Mouse (Mus musculus) brown adipose tissue, adult 24 weeks (tissue): Measurements from ENCODE around the gene Milr1. TPM values are rescaled to one million over a fixed set of nuclear protein-coding genes. Genes with fewer than 3 reads are reported as not detected.
"Not testable (repeated sequence)": the region's sequence is repeated elsewhere in the genome, so short reads cannot be mapped to it uniquely, and the experiment has no call there.

Source experiments
- H3K27ac ChIP-seq: fragments of 200-500 bp; replicated peaks from 2 replicates; pipeline ENCODE4 v1.5.1; 2012; ENCODE audit warnings: low read depth, mild to moderate bottlenecking, low read length
- H3K4me1 ChIP-seq: fragments of 200-500 bp; 2 replicates; pipeline ENCODE4 v1.6.1; 2012; ENCODE audit warnings: low read length, mixed read lengths; ENCODE audit not compliant: control insufficient read depth, insufficient read depth, insufficient read length
- H3K4me3 ChIP-seq: fragments of 200-500 bp; 2 replicates; pipeline ENCODE4 v1.5.1; 2012; ENCODE audit warnings: low read depth, mild to moderate bottlenecking, low read length, moderate library complexity; ENCODE audit not compliant: insufficient read depth
- polyA plus RNA-seq: library from polyadenylated mRNA; stranded (reverse); fragments of >200 nt; gene quantifications from 2 replicates; pipeline ENCODE4 v1.2.4, GENCODE M21; 2012; ENCODE audit not compliant: missing spikeins, insufficient read depth, insufficient read length

Gene Milr1
- polyA plus RNA-seq, 1 experiment: 0.95 TPM

DNA sequence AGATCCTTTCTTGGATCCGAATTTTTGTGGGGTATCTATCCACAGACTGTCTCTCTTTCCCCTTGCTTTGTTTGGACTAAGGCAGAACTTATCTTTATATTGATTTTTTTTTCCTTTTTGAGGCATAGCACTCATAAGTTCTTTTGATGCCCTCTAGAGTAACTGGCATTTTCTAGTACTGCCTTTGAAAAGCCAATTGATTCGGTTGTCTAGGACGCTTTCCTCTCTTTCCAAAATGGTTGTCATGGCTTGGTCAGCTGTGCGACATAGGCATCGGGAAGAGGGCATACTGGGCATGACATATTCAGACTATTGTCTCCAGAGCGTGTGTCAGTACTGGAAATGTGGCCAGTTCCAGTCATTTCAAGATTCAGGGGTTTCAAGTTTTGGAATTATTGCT lies 38.6 kb downstream of the Milr1 start:
- Histone ChIP-seq H3K4me1 (no peaks in the 10 kb centered on the region), H3K4me3 (peak overlapping the region; percentile 80), H3K27ac (peak overlapping the region; percentile 75)

DNA sequence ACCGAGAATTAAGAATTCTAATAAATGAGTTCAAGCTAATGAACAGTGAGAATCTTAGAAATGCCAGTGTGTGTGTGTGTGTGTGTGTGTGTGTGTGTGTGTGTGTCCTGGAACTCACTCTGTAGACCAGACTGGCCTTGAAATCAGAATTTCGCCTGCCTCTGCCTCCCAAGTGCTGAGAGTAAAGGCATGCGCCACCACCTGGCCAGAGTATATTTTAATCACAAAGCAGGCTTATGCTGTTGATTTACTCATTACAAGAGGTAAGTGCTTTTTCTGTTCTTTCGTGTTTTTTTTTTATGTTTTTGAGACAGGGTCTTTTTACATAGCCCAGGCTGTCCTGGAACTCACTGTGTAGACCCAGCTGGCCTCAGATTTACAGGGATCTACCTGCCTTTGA lies 42.8 kb downstream of the Milr1 start:
- H3K27ac ChIP-seq: no peak overlapping the region
- no peaks in the 10 kb centered on the region for H3K4me1 ChIP-seq
- no peak overlapping the region for H3K4me3 ChIP-seq

DNA sequence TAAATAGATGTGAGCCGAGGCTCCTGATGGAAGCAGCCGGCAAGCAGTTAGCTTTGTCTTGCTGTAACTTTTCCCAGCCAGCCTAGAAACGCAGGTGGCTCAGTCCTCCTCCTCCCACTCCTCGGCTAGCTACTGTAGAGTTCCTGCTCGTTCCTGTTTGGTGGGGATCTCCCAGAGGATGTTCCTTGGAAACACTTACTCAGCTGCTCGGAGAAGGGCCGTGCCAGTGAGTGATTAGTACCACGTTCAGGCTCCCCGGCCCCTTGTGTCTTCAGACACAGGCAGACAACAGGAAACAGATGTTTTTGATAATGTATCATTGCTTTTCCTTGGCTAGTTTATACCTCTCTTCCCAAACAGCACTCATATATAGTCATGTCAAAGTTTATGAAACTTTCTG lies 44.7 kb downstream of the Milr1 start:
- Histone ChIP-seq H3K4me1 (no peaks in the 10 kb centered on the region), H3K4me3 (no peak overlapping the region), H3K27ac (peak overlapping the region; percentile 30)

DNA sequence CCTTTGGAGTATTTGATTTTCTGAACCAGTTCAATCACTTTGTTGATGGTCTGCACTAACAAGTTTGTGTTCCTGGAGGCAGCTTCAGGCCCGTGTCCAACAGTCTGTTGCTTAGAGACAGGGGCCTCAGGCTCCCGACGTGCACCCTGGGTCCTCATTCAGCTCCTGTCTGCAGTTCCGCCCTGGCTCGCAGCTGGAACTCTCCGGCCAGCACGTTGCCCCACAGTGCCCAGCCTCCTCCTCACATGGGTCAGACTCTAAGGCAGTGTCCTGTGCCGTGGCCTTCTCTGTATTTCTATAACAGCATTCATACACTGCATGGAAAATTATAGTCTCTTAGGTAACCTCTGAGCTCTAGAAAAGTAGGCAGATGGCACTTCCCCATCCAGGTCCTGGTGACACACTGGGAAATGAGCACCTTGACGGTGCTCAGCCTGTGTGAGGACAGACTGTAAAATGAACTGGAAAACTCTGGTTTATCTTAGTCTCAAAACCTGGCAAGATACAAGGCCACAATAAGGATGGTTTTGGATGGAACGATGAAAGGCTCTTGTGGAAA lies 51.1 kb downstream of the Milr1 start:
- peaks cover 2% of the 10 kb centered on the region; the same call in 1 of the 2 replicates for H3K4me1 ChIP-seq
- H3K27ac ChIP-seq: no peak overlapping the region
- H3K4me3 ChIP-seq: no peak overlapping the region

DNA sequence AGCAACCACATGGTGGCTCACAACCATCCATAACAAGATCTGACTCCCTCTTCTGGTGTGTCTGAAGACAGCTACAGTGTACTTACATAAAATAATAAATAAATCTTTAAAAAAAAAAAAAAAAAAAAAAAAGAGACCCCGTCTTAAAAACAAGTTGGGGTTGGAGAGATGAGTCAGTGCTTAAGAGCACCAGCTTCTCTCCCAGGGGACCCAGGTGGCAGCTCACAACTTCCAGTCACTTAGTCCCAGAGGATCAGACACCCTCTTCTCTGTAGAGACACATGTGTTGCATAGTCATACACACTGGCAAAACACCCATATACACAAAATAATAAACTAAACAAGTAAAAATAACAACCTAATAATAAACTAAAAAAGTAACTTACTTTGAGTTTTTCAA lies 56.4 kb downstream of the Milr1 start:
- H3K4me1 ChIP-seq, H3K4me3 ChIP-seq: not testable (repeated sequence)

DNA sequence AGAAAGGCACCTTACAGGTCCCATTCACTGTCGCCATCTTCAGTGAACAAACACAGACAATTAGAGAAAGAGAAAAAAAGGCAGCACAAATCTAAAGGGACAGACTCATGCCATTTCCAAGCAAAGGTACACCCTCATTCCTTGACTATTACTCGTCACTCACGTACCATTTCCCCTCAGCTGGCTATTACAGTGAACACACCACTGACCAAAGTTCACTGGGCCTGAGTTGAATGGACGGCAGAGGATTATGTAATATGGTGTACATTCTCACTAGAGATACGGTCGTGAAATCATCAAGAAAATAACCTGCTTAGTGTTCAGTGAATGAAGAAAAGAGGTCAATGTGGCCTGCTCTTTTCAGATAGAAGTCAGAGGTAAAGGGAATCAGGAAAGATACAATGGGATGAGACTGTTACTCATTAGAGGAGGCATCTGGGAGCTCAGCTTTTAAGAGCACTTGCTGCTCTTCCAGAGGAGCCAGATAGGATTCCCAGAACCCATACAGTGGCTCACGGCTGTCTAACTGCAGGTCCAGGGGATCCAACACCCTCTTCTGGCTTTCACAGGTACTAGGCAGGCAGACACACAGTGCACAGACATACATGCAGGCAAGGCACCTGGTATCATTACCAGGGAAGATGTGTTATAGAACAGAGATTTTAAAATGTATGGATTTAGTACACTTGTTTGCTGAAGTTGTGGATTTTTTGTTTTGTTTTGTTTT lies 61.5 kb downstream of the Milr1 start:
- H3K4me1 ChIP-seq: no peaks in the 10 kb centered on the region
- H3K27ac ChIP-seq: no peak overlapping the region
- H3K4me3 ChIP-seq: no peak overlapping the region

More for the DNA sequence above, 56.4 kb downstream of the Milr1 start:
- not testable (repeated sequence) for H3K27ac ChIP-seq

DNA sequence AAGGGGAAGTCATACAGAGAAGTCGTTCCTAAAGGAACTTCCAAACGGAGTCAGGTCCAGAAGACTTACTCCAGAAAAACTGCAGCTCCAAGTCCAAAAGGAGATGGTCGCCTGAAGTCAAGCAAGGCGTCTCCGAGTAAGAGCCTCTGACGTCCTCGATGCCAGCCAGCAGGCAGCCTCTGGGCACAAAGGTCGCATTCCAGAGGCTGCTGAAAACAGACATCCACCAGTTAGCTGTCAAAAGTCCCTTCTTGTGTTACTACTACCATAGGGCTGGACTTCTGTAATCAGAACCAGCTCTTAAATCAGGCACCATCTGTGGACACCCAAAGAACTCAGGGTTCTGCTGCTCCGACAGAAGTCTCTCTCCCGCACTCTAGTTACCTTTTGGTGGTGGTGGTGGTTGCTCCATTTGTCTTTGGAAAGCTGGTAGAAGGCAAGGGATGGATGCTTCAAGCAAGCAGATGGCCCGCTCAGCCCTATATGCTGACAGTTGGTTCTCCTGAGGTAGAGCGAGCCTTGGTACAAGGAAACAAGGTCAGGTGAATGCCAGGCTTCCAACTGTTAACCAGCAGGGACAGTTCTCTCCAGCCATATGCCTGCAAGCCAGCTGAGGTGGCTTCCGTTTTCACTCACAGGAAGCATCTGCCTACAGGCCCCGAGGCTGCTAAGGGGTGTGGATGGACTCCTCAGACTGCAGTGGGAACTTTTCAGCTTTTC lies 63.7 kb downstream of the Milr1 start:
- peaks cover 2% of the 10 kb centered on the region; the same call in 1 of the 2 replicates for H3K4me1 ChIP-seq
- no peak overlapping the region for H3K27ac ChIP-seq
- no peak overlapping the region for H3K4me3 ChIP-seq

DNA sequence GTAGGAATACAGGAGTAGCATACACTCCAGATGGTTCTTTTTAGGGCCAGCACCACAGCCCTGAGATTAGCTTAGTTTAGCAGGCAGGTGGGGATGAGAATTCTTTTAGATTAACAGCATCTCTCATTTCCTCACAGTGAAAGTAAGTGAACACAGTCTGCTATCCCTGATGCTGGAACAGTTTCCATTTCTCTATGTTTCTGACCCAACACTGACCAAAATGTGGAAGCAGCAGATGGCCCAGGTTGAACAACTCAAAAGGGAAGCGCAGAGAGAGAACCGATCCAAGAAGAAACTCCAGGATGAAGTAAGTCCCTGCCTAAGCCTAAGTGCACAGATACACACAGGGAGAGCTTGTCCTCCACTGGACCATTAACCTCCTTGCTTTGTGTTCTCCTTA lies 64.3 kb downstream of the Milr1 start:
- Histone ChIP-seq H3K4me1 (peaks cover 2% of the 10 kb centered on the region; the same call in 1 of the 2 replicates), H3K27ac (no peak overlapping the region), H3K4me3 (no peak overlapping the region)

DNA sequence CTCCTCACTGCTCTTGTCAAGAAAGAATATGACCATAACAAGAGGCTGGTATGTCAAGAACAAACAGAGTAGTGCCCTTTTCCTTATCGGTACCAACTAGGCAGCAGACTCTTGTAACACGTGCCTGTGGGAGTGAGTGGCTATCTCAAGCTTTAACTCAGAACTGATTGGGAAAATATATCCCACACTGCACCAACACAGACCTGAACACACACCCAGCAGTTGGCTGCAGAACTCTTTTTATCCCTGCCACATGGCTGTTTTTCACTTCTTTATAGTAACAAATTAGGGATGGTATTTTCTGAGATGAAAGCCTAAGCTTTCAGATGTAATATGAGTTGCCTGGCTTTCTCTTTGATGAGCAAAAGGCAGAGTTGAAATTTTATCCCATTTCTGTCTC lies 64.7 kb downstream of the Milr1 start:
- Histone ChIP-seq H3K4me3 (no peak overlapping the region), H3K4me1 (peaks cover 2% of the 10 kb centered on the region; the same call in 1 of the 2 replicates), H3K27ac (no peak overlapping the region)

DNA sequence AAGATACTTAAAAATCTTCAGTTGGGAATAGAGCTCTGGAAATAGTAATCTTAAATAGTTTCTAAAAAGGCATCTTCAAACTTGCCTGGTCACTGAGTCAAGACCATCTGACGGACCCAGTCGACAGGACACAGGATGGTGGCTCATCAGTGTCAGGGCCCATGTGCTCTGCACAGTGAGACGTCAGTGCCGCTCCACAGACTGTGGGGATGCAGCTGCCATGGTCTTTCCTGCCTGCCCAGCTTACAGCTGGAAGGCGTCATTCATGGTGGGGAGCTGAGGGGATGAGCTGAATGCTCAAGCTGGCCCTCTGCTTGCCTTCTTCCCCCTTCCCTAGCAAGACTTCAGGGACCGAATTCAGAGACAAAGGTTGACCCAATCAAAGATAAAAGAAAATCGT lies 65.3 kb downstream of the Milr1 start:
- peaks cover 3% of the 10 kb centered on the region for H3K4me1 ChIP-seq
- no peak overlapping the region for H3K27ac ChIP-seq
- no peak overlapping the region for H3K4me3 ChIP-seq

DNA sequence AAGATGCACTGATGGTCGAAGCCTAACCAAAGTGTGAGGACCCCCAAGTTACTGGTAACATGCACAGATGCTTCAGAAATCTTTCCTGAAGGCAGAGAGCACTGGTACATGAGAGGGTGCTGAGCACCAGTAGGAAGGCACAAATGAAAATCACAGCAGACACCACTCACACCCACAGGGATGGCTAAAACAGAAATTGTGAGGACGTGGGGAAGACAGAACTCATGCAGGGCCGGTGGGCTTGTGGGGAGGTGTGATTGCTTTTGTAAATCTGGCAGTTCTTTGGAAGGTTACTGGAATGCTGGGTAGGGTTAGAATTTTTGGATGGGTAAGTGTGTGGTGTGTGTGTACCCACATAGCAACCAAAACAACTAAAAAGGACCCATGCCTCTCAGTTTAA lies 66.1 kb downstream of the Milr1 start:
- Histone ChIP-seq H3K4me3 (no peak overlapping the region), H3K4me1 (peaks cover 5% of the 10 kb centered on the region), H3K27ac (no peak overlapping the region)

DNA sequence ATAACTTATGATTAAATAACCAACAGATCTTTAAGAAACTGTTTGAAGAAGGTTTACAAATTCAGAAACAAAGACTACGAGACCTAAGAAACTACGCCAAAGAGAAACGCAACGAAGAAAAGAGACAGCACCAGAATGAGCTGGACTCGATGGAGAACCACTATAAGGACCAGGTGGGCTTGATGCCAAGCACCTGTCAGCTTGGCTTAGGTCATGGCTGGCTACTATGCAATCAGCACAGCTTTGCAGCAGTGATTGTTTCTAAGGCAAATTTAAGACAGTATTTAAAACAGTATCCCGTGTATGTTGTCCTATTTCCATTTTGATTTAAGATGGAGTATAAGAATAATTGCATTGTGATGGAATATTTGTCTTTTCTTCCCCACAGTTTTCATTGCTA lies 66.8 kb downstream of the Milr1 start:
- Histone ChIP-seq H3K4me1 (peaks cover 5% of the 10 kb centered on the region), H3K4me3 (no peak overlapping the region), H3K27ac (no peak overlapping the region)

DNA sequence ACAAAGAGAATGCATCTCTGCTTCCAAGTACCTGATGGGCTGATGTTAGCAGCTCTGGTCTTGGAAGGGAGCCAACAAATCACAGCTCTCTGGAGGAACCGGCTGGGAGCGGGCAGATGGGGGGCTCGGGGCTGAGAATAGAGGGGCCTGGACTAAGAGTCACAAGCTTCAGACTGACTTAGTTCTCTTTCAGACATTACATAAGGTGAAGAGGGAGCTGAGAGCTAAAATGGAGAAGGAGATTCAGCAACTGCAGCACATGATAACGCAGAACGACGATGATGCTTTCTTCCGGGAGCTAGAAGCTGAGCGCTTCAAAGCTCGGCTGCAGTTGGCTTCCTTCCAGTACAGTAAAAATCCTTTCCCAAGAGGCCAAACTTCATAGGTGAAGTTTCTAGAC lies 67.3 kb downstream of the Milr1 start:
- Histone ChIP-seq H3K27ac (no peak overlapping the region), H3K4me3 (no peak overlapping the region), H3K4me1 (peaks cover 5% of the 10 kb centered on the region)
